Mouse (Mus musculus) liver, embryonic 11.5 days (tissue): ENCODE measurements around the gene Nup50. TPM values are rescaled to one million over a fixed set of nuclear protein-coding genes. Genes with fewer than 3 reads are reported as not detected.

ENCODE experiments used
- ATAC-seq: fragments of 200-750 bp; cut with Nextera tagmentation; replicated peaks from 2 replicates; pipeline ENCODE4 v1.8.0; 2017; ENCODE audit warnings: moderate number of reproducible peaks, mild to moderate bottlenecking, moderate TSS enrichment, moderate library complexity; ENCODE audit not compliant: low FRiP score
- DNase-seq: peaks from one replicate; pipeline ENCODE4 v3.0.0-alpha.2; 2017; ENCODE audit warnings: low spot score
- H3K27ac ChIP-seq: fragments of 300-500 bp; sonication (generic); 2 replicates; pipeline ENCODE4 v1.5.1; 2014; ENCODE audit warnings: mild to moderate bottlenecking, low read depth, low read length, control low read depth
- H3K27me3 ChIP-seq: fragments of 300-500 bp; sonication (generic); replicated peaks from 2 replicates; pipeline ENCODE4 v1.6.1; 2014; ENCODE audit warnings: low read length, mixed read lengths; ENCODE audit not compliant: control insufficient read depth, insufficient read depth
- H3K36me3 ChIP-seq: fragments of 300-500 bp; sonication (generic); 2 replicates; pipeline ENCODE4 v1.6.1; 2014; ENCODE audit warnings: mild to moderate bottlenecking, low read length, moderate library complexity, mixed read lengths; ENCODE audit not compliant: control insufficient read depth, insufficient read depth
- H3K4me1 ChIP-seq: fragments of 300-500 bp; sonication (generic); replicated peaks from 2 replicates; pipeline ENCODE4 v1.6.1; 2014; ENCODE audit warnings: low read length, mixed read lengths; ENCODE audit not compliant: control insufficient read depth, insufficient read depth
- H3K4me2 ChIP-seq: fragments of 300-500 bp; sonication (generic); 2 replicates; pipeline ENCODE4 v1.6.1; 2014; ENCODE audit warnings: mild to moderate bottlenecking, control low read depth, moderate library complexity
- H3K4me3 ChIP-seq: fragments of 300-500 bp; sonication (generic); 2 replicates; pipeline ENCODE4 v1.5.1; 2014; ENCODE audit warnings: low read depth, low read length, control low read depth
- H3K9ac ChIP-seq: fragments of 300-500 bp; sonication (generic); 2 replicates; pipeline ENCODE4 v1.6.1; 2014; ENCODE audit warnings: low read depth, low read length, control low read depth
- H3K9me3 ChIP-seq: fragments of 300-500 bp; sonication (generic); 2 replicates; pipeline ENCODE4 v1.6.1; 2016; ENCODE audit warnings: low read length, inconsistent platforms, mixed read lengths; ENCODE audit not compliant: control insufficient read depth
- WGBS: fragments of 180-500 bp; shearing (Covaris S2); extraction: QIAGEN DNeasy Blood & Tissue Kit; methylation state at CpG from one replicate; pipeline ENCODE4 v1.1.7; 2014; 5-methylcytosine and 5-hydroxymethylcytosine counted together
- microRNA-seq: library from miRNA; unstranded; fragments of <30 nt; microRNA quantifications from one replicate; pipeline ENCODE4, GENCODE M21; 2017; ENCODE audit warnings: borderline number of aligned reads
- polyA plus RNA-seq: library from polyadenylated mRNA; unstranded; fragments of >200 nt; fragmentation: Nextera tagmentation; extraction: Ambion mirVana; gene quantifications from 2 replicates; pipeline ENCODE4 v1.2.1, GENCODE M21; 2014

The Nup50 gene
- polyA plus RNA-seq, 1 experiment from 2014 or later, result 56.7 TPM

DNA sequence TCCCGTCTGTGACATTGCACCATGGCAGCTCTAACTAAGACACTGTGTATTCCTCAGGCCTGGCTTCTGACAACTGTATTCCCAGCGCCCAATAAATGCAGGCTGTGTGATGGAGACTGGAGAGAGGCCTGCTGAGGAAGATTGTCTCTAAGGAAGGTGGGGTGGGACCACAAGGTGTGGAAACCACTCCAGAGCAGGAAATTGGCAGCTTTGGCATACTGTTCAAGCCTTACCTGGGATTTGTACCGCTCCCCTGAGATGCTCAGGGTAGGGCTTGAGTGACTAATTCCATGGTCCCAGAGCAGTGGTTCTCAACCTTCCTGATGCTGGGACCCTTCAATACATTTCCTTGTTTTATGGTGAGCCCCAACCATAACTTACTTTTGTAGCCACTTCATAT lies 65.9 kb downstream of the Nup50 start:
- Histone ChIP-seq H3K36me3 (no peaks in the 10 kb centered on the region), H3K9ac (no peak overlapping the region), H3K27ac (no peak overlapping the region), H3K27me3 (no peaks in the 10 kb centered on the region; the same call in 1 of the 2 replicates), H3K4me3 (no peak overlapping the region), H3K4me1 (peaks cover 9% of the 10 kb centered on the region), H3K4me2 (no peak overlapping the region), H3K9me3 (no peaks in the 10 kb centered on the region)
- no peak for ATAC-seq
- no peak for DNase-seq
- 72% methylated on average over 3 of the region's 3 CpGs for WGBS

DNA sequence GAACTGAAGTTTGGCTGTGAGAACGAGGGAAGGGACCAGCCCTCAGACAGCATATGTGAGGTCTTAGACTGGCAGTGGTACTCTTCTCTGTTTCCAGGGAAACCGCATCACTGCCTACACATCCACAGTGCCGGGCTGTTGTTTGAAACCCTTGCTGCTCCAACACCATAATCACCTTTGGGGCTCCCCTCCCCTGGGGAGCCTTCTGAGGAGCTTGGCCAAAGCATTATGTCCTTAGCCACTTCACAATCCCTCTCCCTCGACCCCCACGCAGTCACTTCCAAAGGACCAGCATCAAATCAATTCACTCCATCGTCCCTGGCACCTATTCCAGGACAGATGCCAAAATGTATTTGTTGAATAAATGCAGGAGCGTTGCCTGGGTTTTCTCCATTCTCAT lies 66.6 kb downstream of the Nup50 start:
- H3K27me3 ChIP-seq, result no peaks in the 10 kb centered on the region; the same call in 1 of the 2 replicates
- H3K9ac ChIP-seq, result no peak overlapping the region
- 70% methylated on average over 7 of the region's 7 CpGs for WGBS
- H3K4me3 ChIP-seq, result no peak overlapping the region
- no peaks in the 10 kb centered on the region for H3K36me3 ChIP-seq
- H3K4me1 ChIP-seq, result peaks cover 9% of the 10 kb centered on the region
- DNase-seq (no peak), ATAC-seq (no peak)
- H3K9me3 ChIP-seq, result no peaks in the 10 kb centered on the region
- no peak overlapping the region for H3K27ac ChIP-seq
- H3K4me2 ChIP-seq, result no peak overlapping the region

Small RNA genes within 50 kb of the gene (microRNA-seq; reads per million reads assigned to microRNA genes)
- 11.3 reads per million, percentile 24 among the genes with 10 or more reads in this experiment for gene Mir1249

Other genes starting within 250 kb of the Nup50 start
- 0.93 and 1.3 TPM in 2 replicates for gene Arhgap8, start 203.4 kb upstream of the Nup50 start, polyA plus RNA-seq
- gene Phf21b, start 67.4 kb upstream of the Nup50 start, polyA plus RNA-seq, result 0.26 and 0.62 TPM in 2 replicates
- 1.2 and 1.8 TPM in 2 replicates for gene Gm29666, start 3.4 kb upstream of the Nup50 start, polyA plus RNA-seq
- 4.6 and 5.5 TPM in 2 replicates for gene 5031439G07Rik, start 65.1 kb downstream of the Nup50 start, polyA plus RNA-seq
- gene Upk3a, start 93.7 kb downstream of the Nup50 start, polyA plus RNA-seq, result not detected in 2 replicates
- gene Fam118a, start 105.5 kb downstream of the Nup50 start, polyA plus RNA-seq, result 17.0 and 19.6 TPM in 2 replicates
- 0.04 and 0.06 TPM in 2 replicates for gene Smc1b, start 208.6 kb downstream of the Nup50 start, polyA plus RNA-seq
- gene Ribc2, start 208.7 kb downstream of the Nup50 start, polyA plus RNA-seq, result 0.15 and 0.25 TPM in 2 replicates